Mouse (Mus musculus) intestine, postnatal 0 days (tissue): ENCODE data around the gene Slc17a7. TPM values are rescaled to one million over a fixed set of nuclear protein-coding genes. Genes with fewer than 3 reads are reported as not detected.
A peak's percentile ranks its signal among the peaks of the same experiment; 100 is the strongest.

Experiments
- ATAC-seq: fragments of 200-750 bp; cut with Nextera tagmentation; 2 replicates; pipeline ENCODE4 v1.8.0; 2017; ENCODE audit warnings: mild to moderate bottlenecking, moderate TSS enrichment, moderate library complexity
- H3K27ac ChIP-seq: fragments of 300-500 bp; sonication (generic); 2 replicates; pipeline ENCODE4 v1.5.1; 2014; ENCODE audit warnings: mild to moderate bottlenecking, low read depth, low read length, moderate library complexity
- H3K27me3 ChIP-seq: fragments of 300-500 bp; sonication (generic); replicated peaks from 2 replicates; pipeline ENCODE4 v1.6.1; 2014; ENCODE audit warnings: low read length, mixed read lengths; ENCODE audit not compliant: control insufficient read depth, insufficient read depth
- H3K36me3 ChIP-seq: fragments of 300-500 bp; sonication (generic); 2 replicates; pipeline ENCODE4 v1.6.1; 2014; ENCODE audit warnings: mild to moderate bottlenecking, moderate library complexity; ENCODE audit not compliant: control insufficient read depth, insufficient read depth
- H3K4me1 ChIP-seq: fragments of 300-500 bp; sonication (generic); replicated peaks from 2 replicates; pipeline ENCODE4 v1.6.1; 2014; ENCODE audit warnings: antibody characterized with exemption, low read length, mixed read lengths; ENCODE audit not compliant: control insufficient read depth, insufficient read depth
- H3K4me2 ChIP-seq: fragments of 300-500 bp; sonication (generic); replicated peaks from 2 replicates; pipeline ENCODE4 v1.6.1; 2014; ENCODE audit warnings: low read depth, mild to moderate bottlenecking, moderate library complexity
- H3K4me3 ChIP-seq: fragments of 300-500 bp; sonication (generic); 2 replicates; pipeline ENCODE4 v1.5.1; 2014; ENCODE audit warnings: low read depth, low read length
- H3K9ac ChIP-seq: fragments of 300-500 bp; sonication (generic); 2 replicates; pipeline ENCODE4 v1.6.1; 2014; ENCODE audit warnings: mild to moderate bottlenecking, low read depth, low read length
- H3K9me3 ChIP-seq: fragments of 300-500 bp; sonication (generic); 2 replicates; pipeline ENCODE4 v1.6.1; 2016; ENCODE audit warnings: mixed run types; ENCODE audit not compliant: control insufficient read depth
- CTCF ChIP-seq: sonication (generic); IDR thresholded peaks from 2 replicates; pipeline ENCODE4 v1.5.1; 2016; ENCODE audit warnings: low read depth, mild to moderate bottlenecking, control low read depth, antibody characterized with exemption, moderate library complexity
- WGBS: fragments of 180-500 bp; shearing (Covaris S2); extraction: QIAGEN DNeasy Blood & Tissue Kit; methylation state at CpG from one replicate; pipeline ENCODE4 v1.1.7; 2014; 5-methylcytosine and 5-hydroxymethylcytosine counted together
- microRNA counts: library from miRNA; unstranded; fragments of <30 nt; microRNA quantifications from one replicate; lab custom pipeline; 2016
- microRNA-seq: library from miRNA; unstranded; fragments of <30 nt; microRNA quantifications from one replicate; pipeline ENCODE4, GENCODE M21; 2016
- polyA plus RNA-seq: library from polyadenylated mRNA; unstranded; fragments of >200 nt; fragmentation: Nextera tagmentation; extraction: Ambion mirVana; gene quantifications from 2 replicates; pipeline ENCODE4 v1.2.1, GENCODE M21; 2015

The Slc17a7 gene
- polyA plus RNA-seq, 1 experiment from 2014 or later, result not detected

- ATAC-seq, result peak; percentile 24; the same call in 1 of the 2 replicates
These were observed 52.1 kb downstream of the Slc17a7 start, which contains the start of gene Tead2 for GRCm38 (mm10) chr7:45215673-45216441. TSS of gene Tead2 (plus strand) at chr7:45215753.

GRCm38 (mm10) chr7:45216442-45217183 lies 52.9 kb downstream of the Slc17a7 start:
- Histone ChIP-seq H3K4me1 (peaks cover 4% of the 10 kb centered on the region), H3K36me3 (peaks cover 7% of the 10 kb centered on the region; the same call in 1 of the 2 replicates), H3K4me2 (peak overlapping the region; percentile 79), H3K9me3 (no peaks in the 10 kb centered on the region), H3K4me3 (peak overlapping the region; percentile 57), H3K27ac (peak overlapping the region; percentile 30), H3K27me3 (peaks cover 7% of the 10 kb centered on the region), H3K9ac (peak overlapping the region; percentile 70)
- no peak for TF ChIP-seq CTCF
- 7% methylated on average over 13 of the region's 13 CpGs for WGBS
- ATAC-seq, result peak; percentile 18; the same call in 1 of the 2 replicates

More at GRCm38 (mm10) chr7:45215673-45216441, 52.1 kb downstream of the Slc17a7 start, which contains the start of gene Tead2:
- H3K4me1 ChIP-seq, result peaks cover 9% of the 10 kb centered on the region
- H3K27me3 ChIP-seq, result peaks cover 15% of the 10 kb centered on the region
- H3K4me3 ChIP-seq, result peak within 1 kb of the TSS; percentile 57
- H3K9ac ChIP-seq, result peak within 1 kb of the TSS; percentile 70
- 3% methylated on average over 55 of the region's 55 CpGs for WGBS
- peak within 1 kb of the TSS; percentile 79 for H3K4me2 ChIP-seq
- TF ChIP-seq CTCF, result no peak
- H3K9me3 ChIP-seq, result no peaks in the 10 kb centered on the region
- peak within 1 kb of the TSS; percentile 30 for H3K27ac ChIP-seq
- peaks cover 6% of the 10 kb centered on the region; the same call in 1 of the 2 replicates for H3K36me3 ChIP-seq

GRCm38 (mm10) chr7:45221680-45222079 lies 57.9 kb downstream of the Slc17a7 start:
- H3K9ac ChIP-seq, result no peak overlapping the region

GRCm38 (mm10) chr7:45224826-45225225 lies 61.1 kb downstream of the Slc17a7 start:
- no peaks in the 10 kb centered on the region for H3K9me3 ChIP-seq
- H3K27ac ChIP-seq, result no peak overlapping the region
- WGBS, result 87% methylated on average over 7 of the region's 7 CpGs
- H3K27me3 ChIP-seq, result no peaks in the 10 kb centered on the region
- H3K9ac ChIP-seq, result no peak overlapping the region
- no peaks in the 10 kb centered on the region for H3K4me1 ChIP-seq
- H3K36me3 ChIP-seq, result peaks cover 29% of the 10 kb centered on the region; the same call in 1 of the 2 replicates
- no peak overlapping the region for H3K4me2 ChIP-seq
- no peak for TF ChIP-seq CTCF
- H3K4me3 ChIP-seq, result no peak overlapping the region
- no peak for ATAC-seq

More at GRCm38 (mm10) chr7:45221680-45222079, 57.9 kb downstream of the Slc17a7 start:
- Histone ChIP-seq H3K4me3 (no peak overlapping the region), H3K27me3 (no peaks in the 10 kb centered on the region), H3K9me3 (no peaks in the 10 kb centered on the region), H3K4me2 (no peak overlapping the region), H3K36me3 (peaks cover 23% of the 10 kb centered on the region; the same call in 1 of the 2 replicates), H3K27ac (no peak overlapping the region), H3K4me1 (no peaks in the 10 kb centered on the region)
- no peak for ATAC-seq
- WGBS, result 64% methylated on average over 2 of the region's 2 CpGs
- TF ChIP-seq CTCF, result no peak

MicroRNAs encoded within 50 kb of the gene (microRNA counts, 519-probe panel; counts per million panel counts)
- 3,903 counts per million, percentile 55 among the panel's probes with 10 or more counts for microRNA mmu-miR-150 (lab: Ali Mortazavi, UCI)

Small RNA genes lying within 50 kb of the gene (microRNA-seq; reads per million reads assigned to microRNA genes)
- gene Mir150 (78.8 reads per million, percentile 44 among the genes with 10 or more reads in this experiment), gene Mir5121 (13.3 reads per million, percentile 24 among the genes with 10 or more reads in this experiment), gene Mir7055 (not detected)

Other genes starting within 250 kb of the Slc17a7 start
- gene Ap2a1, start 234.5 kb upstream of the Slc17a7 start, polyA plus RNA-seq, result 42.8 and 44.1 TPM in 2 replicates
- gene Tsks, start 220.7 kb upstream of the Slc17a7 start, polyA plus RNA-seq, result 0.13 TPM in 1 of 2 replicates, not detected in the other
- 3.5 and 4.5 TPM in 2 replicates for gene Cpt1c, start 189.1 kb upstream of the Slc17a7 start, polyA plus RNA-seq
- 124 and 130 TPM in 2 replicates for gene Prmt1, start 177.4 kb upstream of the Slc17a7 start, polyA plus RNA-seq
- 53.2 and 56.4 TPM in 2 replicates for gene Irf3, start 166.3 kb upstream of the Slc17a7 start, polyA plus RNA-seq
- 18.3 and 19.6 TPM in 2 replicates for gene Bcl2l12, start 165.2 kb upstream of the Slc17a7 start, polyA plus RNA-seq
- gene Scaf1, start 147.6 kb upstream of the Slc17a7 start, polyA plus RNA-seq, result 21.7 and 22.6 TPM in 2 replicates
- 94.6 and 100 TPM in 2 replicates for gene Rras, start 146.0 kb upstream of the Slc17a7 start, polyA plus RNA-seq
- gene Prr12, start 111.1 kb upstream of the Slc17a7 start, polyA plus RNA-seq, result 2.4 and 2.6 TPM in 2 replicates
- 38.9 and 40.5 TPM in 2 replicates for gene Nosip, start 101.5 kb upstream of the Slc17a7 start, polyA plus RNA-seq
- gene Prrg2, start 101.3 kb upstream of the Slc17a7 start, polyA plus RNA-seq, result 56.8 and 59.0 TPM in 2 replicates
- gene Rcn3, start 71.7 kb upstream of the Slc17a7 start, polyA plus RNA-seq, result 81.8 and 85.6 TPM in 2 replicates
- 2,929 and 3,267 TPM in 2 replicates for gene Fcgrt, start 60.1 kb upstream of the Slc17a7 start, polyA plus RNA-seq
- 1,691 and 1,755 TPM in 2 replicates for gene Rps11, start 39.5 kb upstream of the Slc17a7 start, polyA plus RNA-seq
- gene Rpl13a, start 35.2 kb upstream of the Slc17a7 start, polyA plus RNA-seq, result 1,616 and 1,752 TPM in 2 replicates
- gene Gm45713, start 27.7 kb upstream of the Slc17a7 start, polyA plus RNA-seq, result 0.70 and 0.82 TPM in 2 replicates
- gene Flt3l, start 27.5 kb upstream of the Slc17a7 start, polyA plus RNA-seq, result 2.1 and 2.7 TPM in 2 replicates
- 63.6 and 64.7 TPM in 2 replicates for gene Pih1d1, start 9.6 kb upstream of the Slc17a7 start, polyA plus RNA-seq
- 86.8 and 102 TPM in 2 replicates for gene Aldh16a1, start 9.4 kb upstream of the Slc17a7 start, polyA plus RNA-seq
- not detected in 2 replicates for gene Gfy, start 15.6 kb downstream of the Slc17a7 start, polyA plus RNA-seq
- not detected in 2 replicates for gene Pth2, start 17.0 kb downstream of the Slc17a7 start, polyA plus RNA-seq
- gene Ccdc155, start 40.9 kb downstream of the Slc17a7 start, polyA plus RNA-seq, result 0.07 TPM in 1 of 2 replicates, not detected in the other
- 0.47 and 0.55 TPM in 2 replicates for gene Dkkl1, start 48.2 kb downstream of the Slc17a7 start, polyA plus RNA-seq
- 18.7 and 20.8 TPM in 2 replicates for gene Tead2, start 51.8 kb downstream of the Slc17a7 start, polyA plus RNA-seq
- 1.6 and 2.3 TPM in 2 replicates for gene Cd37, start 75.2 kb downstream of the Slc17a7 start, polyA plus RNA-seq
- gene Slc6a16, start 77.1 kb downstream of the Slc17a7 start, polyA plus RNA-seq, result not detected in 2 replicates
- not detected in 2 replicates for gene Slc6a21, start 113.6 kb downstream of the Slc17a7 start, polyA plus RNA-seq
- 49.4 and 55.1 TPM in 2 replicates for gene Trpm4, start 169.8 kb downstream of the Slc17a7 start, polyA plus RNA-seq
- gene Hrc, start 171.3 kb downstream of the Slc17a7 start, polyA plus RNA-seq, result 0.76 and 0.88 TPM in 2 replicates
- gene Ppfia3, start 203.1 kb downstream of the Slc17a7 start, polyA plus RNA-seq, result 24.5 and 24.8 TPM in 2 replicates
- gene Lin7b, start 206.6 kb downstream of the Slc17a7 start, polyA plus RNA-seq, result 3.4 TPM in 2 replicates
- gene Snrnp70, start 231.8 kb downstream of the Slc17a7 start, polyA plus RNA-seq, result 81.3 and 85.5 TPM in 2 replicates
- 0.07 and 0.08 TPM in 2 replicates for gene Kcna7, start 241.7 kb downstream of the Slc17a7 start, polyA plus RNA-seq
- gene Ntf5, start 249.7 kb downstream of the Slc17a7 start, polyA plus RNA-seq, result 2.0 TPM in 2 replicates